Mouse (Mus musculus) olfactory bulb, adult 2 months (tissue): ENCODE data around the gene Malrd1. TPM values are rescaled to one million over a fixed set of nuclear protein-coding genes. Genes with fewer than 3 reads are reported as not detected.

Experiments
- H3K27ac ChIP-seq: fragments of 200-500 bp; 2 replicates; pipeline ENCODE4 v1.5.1; 2012; ENCODE audit warnings: low read depth, low read length; ENCODE audit not compliant: insufficient read depth
- H3K4me1 ChIP-seq: fragments of 200-500 bp; 2 replicates; pipeline ENCODE4 v1.6.1; 2012; ENCODE audit warnings: low read length; ENCODE audit not compliant: control insufficient read depth, insufficient read depth
- H3K4me3 ChIP-seq: fragments of 200-500 bp; 2 replicates; pipeline ENCODE4 v1.5.1; 2012; ENCODE audit warnings: mild to moderate bottlenecking, low read depth, low read length, moderate library complexity; ENCODE audit not compliant: insufficient read depth
- CTCF ChIP-seq: fragments of 200-500 bp; IDR thresholded peaks from 2 replicates; pipeline ENCODE4 v1.5.1; 2012; ENCODE audit warnings: low read depth, mild to moderate bottlenecking, low read length, moderate library complexity; ENCODE audit not compliant: insufficient read depth
- POLR2A ChIP-seq: fragments of 200-500 bp; IDR thresholded peaks from 2 replicates; pipeline ENCODE4 v1.6.1; 2012; ENCODE audit warnings: mild to moderate bottlenecking, low read depth, low read length, moderate library complexity; ENCODE audit not compliant: insufficient read depth
- WGBS: fragments of 180-500 bp; shearing (Covaris S2); methylation state at CpG from one replicate; pipeline ENCODE4 v1.1.7; 2018; 5-methylcytosine and 5-hydroxymethylcytosine counted together
- polyA plus RNA-seq: library from polyadenylated mRNA; stranded (reverse); fragments of >200 nt; gene quantifications from 2 replicates; pipeline ENCODE4 v1.2.4, GENCODE M21; 2012; ENCODE audit warnings: low replicate concordance; ENCODE audit not compliant: missing spikeins, insufficient read depth, insufficient read length

Malrd1 gene
- polyA plus RNA-seq, 1 experiment = not detected

DNA sequence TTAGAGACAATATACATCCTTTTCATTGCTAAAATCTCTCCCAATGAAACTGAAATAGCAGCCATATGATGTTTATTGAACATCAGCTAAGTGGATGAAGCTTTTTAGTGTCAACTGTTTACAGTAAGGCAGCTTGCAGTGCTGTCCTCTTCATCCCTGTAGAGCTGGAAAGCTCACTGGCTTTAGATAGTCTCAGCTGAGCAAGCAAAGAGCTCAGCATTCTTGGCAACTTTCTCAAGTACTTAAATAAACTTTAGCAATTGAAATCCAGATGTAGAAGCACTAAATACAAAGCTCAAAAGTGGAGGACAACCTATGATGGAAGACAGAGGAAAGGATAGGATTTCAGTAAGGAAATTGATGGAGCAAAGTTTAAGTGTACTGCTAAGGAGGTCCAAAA lies 626.3 kb downstream of the Malrd1 start:
- TF ChIP-seq CTCF = no peak
- Histone ChIP-seq H3K4me3 (no peak overlapping the region), H3K27ac (no peak overlapping the region)

DNA sequence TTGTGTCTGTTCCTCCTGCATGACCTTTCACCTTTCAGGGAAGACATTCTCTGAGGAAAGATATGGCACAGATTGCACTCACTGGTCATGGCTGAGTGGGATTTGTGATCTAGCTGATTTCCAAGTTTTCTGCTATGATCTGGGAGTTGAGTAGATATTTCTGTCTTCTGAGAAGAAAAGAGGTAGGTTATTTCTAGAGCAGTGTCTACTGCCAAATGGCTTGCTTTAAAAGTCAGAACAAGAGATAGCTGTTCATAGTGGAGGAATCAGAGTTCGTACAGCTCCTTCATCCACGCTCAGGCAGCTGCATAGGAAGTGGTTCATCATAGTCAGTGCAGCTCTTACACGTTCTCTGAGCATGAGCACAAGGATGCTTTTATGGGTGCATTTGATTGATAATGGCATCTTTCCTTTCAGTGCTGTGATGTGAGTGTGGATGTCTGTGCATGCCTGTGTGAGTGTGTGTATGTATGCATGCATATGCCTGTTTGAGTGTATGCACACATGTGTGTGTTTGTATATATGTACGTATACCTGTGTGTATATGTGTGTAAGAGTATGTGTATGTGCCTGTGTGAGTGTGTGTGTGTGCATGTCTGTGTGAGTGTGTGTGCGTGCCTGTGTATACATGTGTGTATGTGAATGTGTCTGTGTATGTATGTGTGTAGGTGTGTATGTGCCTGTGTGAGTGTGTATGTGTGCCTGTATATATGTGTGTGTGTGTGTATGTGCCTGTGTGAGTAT lies 637.1 kb downstream of the Malrd1 start:
- TF ChIP-seq POLR2A = no peak
- TF ChIP-seq CTCF = no peak
- Histone ChIP-seq H3K27ac (no peak overlapping the region), H3K4me1 (no peaks in the 10 kb centered on the region), H3K4me3 (no peak overlapping the region)
- WGBS = 91% methylated on average over 5 of the region's 5 CpGs

More for the DNA sequence above, 626.3 kb downstream of the Malrd1 start:
- no peaks in the 10 kb centered on the region for H3K4me1 ChIP-seq

DNA sequence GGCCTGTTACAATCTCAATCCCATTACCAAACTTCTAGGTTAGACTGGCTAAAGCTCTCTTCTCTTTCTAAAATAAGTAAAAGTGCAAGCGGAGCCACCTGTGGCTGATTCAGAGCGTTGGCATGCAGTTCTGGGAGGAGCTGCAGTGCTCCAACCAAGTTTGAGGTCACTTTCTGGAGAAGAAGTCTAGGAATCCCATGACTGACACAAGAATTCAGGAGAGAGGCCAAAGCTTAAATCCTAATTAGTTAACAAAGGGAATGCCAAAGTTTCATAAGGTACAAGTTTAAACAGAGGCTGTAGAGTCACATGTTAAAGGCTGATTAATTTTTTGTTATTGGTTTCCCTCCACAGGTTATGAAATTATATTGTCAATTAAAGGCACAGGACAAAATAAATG lies 642.3 kb downstream of the Malrd1 start:
- 78% methylated on average over 2 of the region's 2 CpGs for WGBS
- no peak for TF ChIP-seq CTCF
- TF ChIP-seq POLR2A = no peak
- Histone ChIP-seq H3K4me1 (no peaks in the 10 kb centered on the region), H3K27ac (no peak overlapping the region), H3K4me3 (no peak overlapping the region)

DNA sequence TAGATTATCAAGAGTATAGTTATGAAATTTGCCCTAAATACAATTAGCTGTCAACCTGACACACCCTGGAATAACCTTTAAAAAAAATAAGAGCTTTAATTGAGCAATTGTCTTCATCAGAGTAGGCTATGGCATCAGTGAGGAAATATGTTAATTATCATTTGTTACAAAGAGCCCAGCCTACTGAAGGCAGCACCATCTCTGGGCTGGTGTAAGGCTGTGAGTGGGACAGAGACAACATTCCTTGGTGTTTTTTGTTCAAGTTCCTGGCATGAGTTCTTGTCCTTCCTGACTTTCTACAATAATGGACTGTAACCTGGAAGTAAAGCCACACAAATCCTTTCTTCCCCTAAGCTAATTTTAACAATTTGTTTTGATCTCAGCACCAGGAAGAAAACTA lies 645.8 kb downstream of the Malrd1 start:
- no peak overlapping the region for H3K4me3 ChIP-seq
- TF ChIP-seq CTCF = no peak
- TF ChIP-seq POLR2A = no peak
- no peak overlapping the region for H3K27ac ChIP-seq
- H3K4me1 ChIP-seq = no peaks in the 10 kb centered on the region

DNA sequence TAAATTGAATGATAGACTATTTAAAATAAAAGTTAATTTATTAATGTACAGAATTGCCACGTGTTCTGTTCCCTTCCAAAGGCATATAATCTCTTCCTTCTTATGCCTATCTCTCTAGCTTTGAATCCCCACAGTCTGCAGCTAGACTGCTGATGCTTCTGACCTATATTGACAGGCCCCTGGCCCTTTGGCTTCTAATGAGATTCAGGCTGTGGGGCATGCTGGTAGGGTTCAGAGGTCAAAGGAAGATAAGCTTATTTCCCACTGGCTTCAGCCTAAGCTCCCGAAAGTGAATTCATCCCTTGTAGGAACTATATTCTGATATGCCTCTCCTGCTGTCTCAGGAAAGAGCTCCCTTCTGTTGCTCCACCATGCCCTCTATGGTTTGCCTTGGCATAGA lies 647.1 kb downstream of the Malrd1 start:
- no peak overlapping the region for H3K4me3 ChIP-seq
- TF ChIP-seq CTCF (no peak), POLR2A (no peak)
- H3K4me1 ChIP-seq = no peaks in the 10 kb centered on the region
- H3K27ac ChIP-seq = no peak overlapping the region
- WGBS = 66% methylated on average over 2 of the region's 2 CpGs

DNA sequence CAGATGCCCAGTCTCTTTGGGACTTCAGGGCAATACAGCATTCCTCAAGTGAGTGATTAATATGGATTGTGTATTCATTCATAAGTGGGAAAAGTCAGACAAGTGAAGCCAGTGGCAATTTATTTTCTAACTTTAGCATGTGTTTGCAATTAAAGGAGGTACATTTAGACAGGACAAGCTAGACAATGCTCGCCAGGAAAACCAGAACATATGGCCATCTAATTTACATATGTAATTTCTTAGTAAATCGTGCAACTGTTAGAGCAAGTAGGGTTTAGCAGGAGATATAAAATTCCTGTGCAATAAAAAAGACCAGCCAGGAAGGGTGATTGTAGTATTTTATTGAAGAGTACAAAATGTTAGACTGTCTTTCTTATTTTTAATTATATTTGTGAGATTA lies 655.9 kb downstream of the Malrd1 start:
- TF ChIP-seq POLR2A (no peak), CTCF (no peak)
- H3K4me1 ChIP-seq = no peaks in the 10 kb centered on the region
- no peak overlapping the region for H3K4me3 ChIP-seq
- 76% methylated on average over 2 of the region's 2 CpGs for WGBS
- no peak overlapping the region for H3K27ac ChIP-seq

DNA sequence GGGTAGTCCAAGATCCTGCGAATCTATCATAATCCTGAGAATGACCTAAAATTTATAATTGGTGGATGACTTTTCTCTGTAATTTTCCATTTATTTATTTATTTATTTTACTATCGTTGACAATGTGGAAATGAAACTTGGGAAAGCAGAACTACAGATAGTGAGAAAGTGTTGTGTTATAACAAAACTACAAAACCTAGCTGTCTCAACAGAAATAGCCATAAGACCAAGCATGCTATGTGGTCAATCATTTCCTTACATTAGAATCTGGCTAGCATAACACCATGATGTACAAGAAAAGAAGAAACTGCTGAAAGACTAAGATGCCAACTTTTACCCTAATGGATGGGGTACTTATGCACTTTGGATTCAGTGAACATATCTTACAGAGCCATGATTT lies 656.9 kb downstream of the Malrd1 start:
- H3K4me1 ChIP-seq = no peaks in the 10 kb centered on the region
- H3K4me3 ChIP-seq = no peak overlapping the region
- WGBS = 95% methylated on average over 2 of the region's 2 CpGs
- TF ChIP-seq POLR2A = no peak
- TF ChIP-seq CTCF = no peak
- H3K27ac ChIP-seq = no peak overlapping the region

DNA sequence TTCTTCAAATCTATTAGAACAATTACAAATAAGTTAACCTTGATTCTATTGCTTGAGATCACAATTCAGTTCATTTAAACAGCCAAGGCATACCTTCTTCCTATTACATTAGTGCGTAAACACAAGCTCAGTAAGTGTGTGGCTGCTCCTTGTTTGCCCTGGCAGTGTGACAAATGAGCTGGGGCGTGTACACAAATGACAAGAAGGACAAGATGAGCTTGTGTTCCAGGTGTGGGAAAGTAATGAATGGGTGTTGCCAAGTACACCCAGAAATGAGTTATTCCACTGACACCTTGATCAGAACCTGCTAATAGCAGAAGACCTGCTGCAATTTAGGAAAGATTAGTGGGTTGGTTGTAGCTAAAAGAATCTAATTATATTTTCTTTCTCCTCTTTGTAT lies 683.7 kb downstream of the Malrd1 start:
- WGBS = 73% methylated on average over 2 of the region's 2 CpGs
- Histone ChIP-seq H3K4me3 (no peak overlapping the region), H3K27ac (no peak overlapping the region), H3K4me1 (no peaks in the 10 kb centered on the region)
- TF ChIP-seq CTCF = no peak
- TF ChIP-seq POLR2A = no peak

DNA sequence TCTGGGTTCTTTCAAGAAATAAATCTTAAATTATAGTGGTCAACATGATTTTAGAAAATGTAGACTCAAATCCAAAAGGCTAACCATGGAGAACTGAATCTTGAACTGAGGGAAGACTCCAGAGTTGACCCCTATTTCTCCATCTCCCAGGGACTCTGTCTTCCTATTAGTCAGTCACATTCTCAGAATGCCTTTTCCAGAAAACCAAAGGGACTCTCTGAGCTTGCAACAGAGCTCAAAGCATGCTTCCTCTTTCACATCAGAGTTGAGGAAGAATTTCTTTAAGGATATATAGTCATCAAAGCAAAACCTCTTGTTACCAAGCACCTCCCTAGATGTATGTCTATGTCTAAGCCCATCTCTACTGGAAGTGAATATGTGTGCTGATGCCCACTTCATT lies 686.5 kb downstream of the Malrd1 start:
- Histone ChIP-seq H3K27ac (no peak overlapping the region), H3K4me1 (no peaks in the 10 kb centered on the region), H3K4me3 (no peak overlapping the region)
- TF ChIP-seq POLR2A (no peak), CTCF (no peak)

DNA sequence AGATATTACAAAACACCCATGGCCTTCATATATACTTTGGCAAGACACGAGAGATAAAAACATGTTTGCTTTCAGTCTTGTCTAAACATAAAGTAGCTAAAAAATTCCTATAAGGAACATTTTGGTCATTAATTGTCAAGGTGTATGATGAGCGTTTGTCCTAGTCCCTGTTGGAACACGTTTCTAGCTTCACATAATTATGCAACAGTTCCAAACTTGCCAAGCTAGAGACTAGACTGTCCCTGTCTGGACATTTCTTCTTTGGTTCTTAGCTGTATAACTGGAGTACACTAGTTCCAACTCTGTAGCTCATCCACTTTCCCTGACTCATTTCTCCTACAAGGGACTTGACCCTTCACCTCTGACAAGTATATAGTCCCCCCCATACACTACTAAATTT lies 687.8 kb downstream of the Malrd1 start:
- 98% methylated on average over 3 of the region's 3 CpGs for WGBS
- no peak overlapping the region for H3K4me3 ChIP-seq

More for the DNA sequence above, 687.8 kb downstream of the Malrd1 start:
- H3K27ac ChIP-seq = no peak overlapping the region
- TF ChIP-seq POLR2A (no peak), CTCF (no peak)
- no peaks in the 10 kb centered on the region for H3K4me1 ChIP-seq
